Mouse (Mus musculus): Measurements from ENCODE around the gene Polr2e.

DNA sequence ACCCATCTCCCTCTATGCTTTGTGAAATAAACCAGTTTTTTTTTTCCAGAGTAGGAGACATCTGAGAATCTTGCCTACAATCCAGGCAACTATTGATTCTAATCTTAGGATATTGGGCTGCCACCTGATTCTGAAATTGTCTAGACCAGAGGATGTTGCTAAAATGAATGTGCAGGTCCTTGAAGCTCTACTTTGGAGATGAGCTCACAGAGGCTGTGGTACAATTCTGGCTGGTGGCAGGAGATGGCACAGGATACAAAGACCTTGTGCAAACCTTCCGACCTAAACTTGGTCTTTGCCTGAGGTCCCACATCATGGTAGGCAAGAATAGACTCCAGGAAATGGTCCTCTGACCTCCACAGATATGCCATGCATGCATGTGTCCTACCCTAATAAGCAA, 44.0 kb downstream of the Polr2e start:
- TF ChIP-seq CTCF (IDR thresholded peaks at IDR 0.05; ENCODE audit: low read depth, low read length) (no peak), POLR2A (IDR thresholded peaks at IDR 0.05; ENCODE audit: extremely low read depth, insufficient read depth, low read length) (no peak)
